Mouse (Mus musculus) neural tube, embryonic 11.5 days (tissue): Measurements from ENCODE around the gene Sema5a. TPM values are rescaled to one million over a fixed set of nuclear protein-coding genes. Genes with fewer than 3 reads are reported as not detected.

Experiments
- ATAC-seq: fragments of 200-750 bp; cut with Nextera tagmentation; 2 replicates; pipeline ENCODE4 v1.8.0; 2017; ENCODE audit warnings: moderate number of reproducible peaks, mild to moderate bottlenecking, moderate TSS enrichment, moderate library complexity; ENCODE audit not compliant: insufficient read depth, low FRiP score, low TSS enrichment
- DNase-seq: peaks from one replicate; pipeline ENCODE4 v3.0.0-alpha.2; 2015; ENCODE audit warnings: low spot score
- H3K27ac ChIP-seq: fragments of 300-500 bp; sonication (generic); 2 replicates; pipeline ENCODE4 v1.5.1; 2014; ENCODE audit warnings: low read depth, mild to moderate bottlenecking, low read length
- H3K27me3 ChIP-seq: fragments of 300-500 bp; sonication (generic); 2 replicates; pipeline ENCODE4 v1.6.1; 2014; ENCODE audit warnings: mild to moderate bottlenecking, low read length, mixed read lengths; ENCODE audit not compliant: control insufficient read depth, insufficient read depth
- H3K36me3 ChIP-seq: fragments of 300-500 bp; sonication (generic); 2 replicates; pipeline ENCODE4 v1.6.1; 2014; ENCODE audit warnings: mild to moderate bottlenecking, low read length, moderate library complexity, mixed read lengths; ENCODE audit not compliant: control insufficient read depth, insufficient read depth
- H3K4me1 ChIP-seq: fragments of 300-500 bp; sonication (generic); 2 replicates; pipeline ENCODE4 v1.6.1; 2014; ENCODE audit warnings: low read length, mixed read lengths; ENCODE audit not compliant: control insufficient read depth, insufficient read depth
- H3K4me2 ChIP-seq: fragments of 300-500 bp; sonication (generic); 2 replicates; pipeline ENCODE4 v1.6.1; 2014; ENCODE audit warnings: low read depth, mild to moderate bottlenecking, moderate library complexity
- H3K4me3 ChIP-seq: fragments of 300-500 bp; sonication (generic); 2 replicates; pipeline ENCODE4 v1.5.1; 2014; ENCODE audit warnings: low read depth, low read length
- H3K9ac ChIP-seq: fragments of 300-500 bp; sonication (generic); 2 replicates; pipeline ENCODE4 v1.6.1; 2014; ENCODE audit warnings: mild to moderate bottlenecking, low read length
- H3K9me3 ChIP-seq: fragments of 300-500 bp; sonication (generic); 2 replicates; pipeline ENCODE4 v1.6.1; 2016; ENCODE audit warnings: low read length; ENCODE audit not compliant: control insufficient read depth
- WGBS: fragments of 180-500 bp; shearing (Covaris S2); extraction: QIAGEN DNeasy Blood & Tissue Kit; methylation state at CpG from one replicate; pipeline ENCODE4 v1.1.7; 2014; 5-methylcytosine and 5-hydroxymethylcytosine counted together
- polyA plus RNA-seq: library from polyadenylated mRNA; unstranded; fragments of >200 nt; fragmentation: Nextera tagmentation; extraction: Ambion mirVana; gene quantifications from 2 replicates; pipeline ENCODE4 v1.2.1, GENCODE M21; 2014

Sema5a gene
- polyA plus RNA-seq, 1 experiment from 2014 or later, result 10.3 TPM

DNA sequence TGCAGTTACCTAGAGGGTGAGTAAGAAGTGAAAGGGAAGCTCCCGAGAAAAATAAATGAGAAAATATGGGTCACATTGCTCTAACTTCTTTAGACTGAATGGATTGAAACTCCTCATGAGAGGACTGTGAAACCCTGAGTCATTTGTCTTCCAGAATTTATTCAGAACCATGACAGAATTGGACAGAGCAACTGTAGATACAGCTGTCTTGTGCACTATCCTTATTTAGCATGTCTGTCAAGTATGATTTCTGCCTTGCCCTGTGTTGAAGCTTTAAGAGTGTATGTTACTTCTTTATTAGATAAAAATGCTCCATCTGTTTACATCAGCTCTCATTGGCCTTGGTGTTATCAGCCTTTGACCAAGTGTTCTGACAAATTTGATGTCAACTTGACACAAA lies 243.4 kb downstream of the Sema5a start:
- H3K27ac ChIP-seq, result no peak overlapping the region
- no peaks in the 10 kb centered on the region for H3K27me3 ChIP-seq
- DNase-seq, result no peak
- no peak overlapping the region for H3K9ac ChIP-seq
- no peak overlapping the region for H3K4me3 ChIP-seq
- no peak overlapping the region for H3K4me2 ChIP-seq
- whole genome bisulfite sequencing, result 76% methylated on average over 1 of the region's 1 CpGs
- H3K36me3 ChIP-seq, result no peaks in the 10 kb centered on the region
- no peaks in the 10 kb centered on the region for H3K9me3 ChIP-seq
- no peak for ATAC-seq
- no peaks in the 10 kb centered on the region for H3K4me1 ChIP-seq

DNA sequence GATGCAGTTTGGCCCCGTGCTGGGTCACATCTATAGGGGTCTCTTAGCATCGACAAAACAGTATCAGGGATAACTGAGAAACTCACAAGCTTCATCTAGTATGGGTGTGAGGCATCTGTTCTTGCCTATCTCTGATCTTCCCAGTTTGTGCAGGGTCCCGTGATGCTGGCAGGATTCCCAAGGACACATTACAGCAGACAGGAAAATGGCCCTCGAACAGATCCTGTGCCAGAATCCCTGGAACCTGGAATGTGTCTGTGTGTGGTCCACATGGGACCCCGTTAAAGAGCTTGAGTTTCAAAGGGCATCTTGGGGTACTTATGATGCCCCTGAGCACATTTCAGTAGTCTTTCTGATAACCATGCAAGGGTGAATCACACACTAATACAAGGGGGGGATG lies 249.6 kb downstream of the Sema5a start:
- WGBS, result 86% methylated on average over 5 of the region's 5 CpGs
- Histone ChIP-seq H3K36me3 (no peaks in the 10 kb centered on the region), H3K27ac (no peak overlapping the region), H3K9me3 (no peaks in the 10 kb centered on the region), H3K4me1 (no peaks in the 10 kb centered on the region), H3K27me3 (no peaks in the 10 kb centered on the region), H3K4me2 (no peak overlapping the region), H3K4me3 (no peak overlapping the region), H3K9ac (no peak overlapping the region)
- no peak for DNase-seq
- ATAC-seq, result no peak

DNA sequence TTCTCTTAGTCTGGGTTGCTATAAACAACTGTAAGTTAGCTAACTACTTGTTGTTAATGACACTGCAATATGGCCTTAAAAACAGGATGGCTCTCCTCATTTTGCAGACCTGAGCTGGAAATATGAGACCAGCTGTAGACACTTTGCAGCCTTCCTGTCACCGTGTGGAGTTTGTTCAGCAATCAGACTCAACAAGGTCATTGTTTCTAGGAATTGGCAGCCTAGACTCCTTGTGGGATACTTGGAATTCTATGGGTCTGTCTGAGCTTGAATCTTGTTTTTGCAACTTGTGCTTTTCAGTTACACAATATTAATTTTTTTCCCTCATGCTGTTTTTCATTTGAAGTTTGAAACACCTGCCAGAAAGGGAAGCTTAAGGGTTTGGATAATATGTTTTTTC lies 250.3 kb downstream of the Sema5a start:
- 50% methylated on average over 1 of the region's 1 CpGs for WGBS
- ATAC-seq, result no peak
- Histone ChIP-seq H3K9me3 (no peaks in the 10 kb centered on the region), H3K4me2 (no peak overlapping the region), H3K27me3 (no peaks in the 10 kb centered on the region), H3K27ac (no peak overlapping the region), H3K9ac (no peak overlapping the region), H3K36me3 (no peaks in the 10 kb centered on the region), H3K4me3 (no peak overlapping the region), H3K4me1 (no peaks in the 10 kb centered on the region)
- DNase-seq, result no peak

DNA sequence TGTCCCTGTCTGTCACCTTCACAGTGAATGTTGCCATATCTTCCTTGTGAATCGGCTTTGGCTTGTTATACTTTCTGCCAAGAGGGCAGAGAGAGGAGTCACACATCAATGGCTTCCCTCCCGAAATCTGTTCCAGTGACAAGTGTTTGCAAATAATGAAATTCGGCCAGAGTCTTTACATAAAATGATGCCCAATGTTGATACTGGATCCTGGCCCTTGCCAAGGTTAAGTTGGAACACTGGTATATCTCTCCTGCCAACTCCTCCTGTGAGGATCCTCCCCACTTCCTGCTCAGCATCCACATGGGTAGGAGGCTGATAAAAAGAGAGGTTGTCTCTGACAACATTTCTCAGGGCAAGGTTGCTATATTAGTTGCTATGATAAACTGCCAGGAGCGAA lies 252.3 kb downstream of the Sema5a start:
- no peaks in the 10 kb centered on the region for H3K36me3 ChIP-seq
- WGBS, result 94% methylated on average over 4 of the region's 4 CpGs
- H3K9ac ChIP-seq, result no peak overlapping the region
- ATAC-seq (no peak), DNase-seq (no peak)
- no peaks in the 10 kb centered on the region for H3K4me1 ChIP-seq
- H3K9me3 ChIP-seq, result no peaks in the 10 kb centered on the region
- no peaks in the 10 kb centered on the region for H3K27me3 ChIP-seq
- no peak overlapping the region for H3K4me3 ChIP-seq
- no peak overlapping the region for H3K27ac ChIP-seq
- no peak overlapping the region for H3K4me2 ChIP-seq

DNA sequence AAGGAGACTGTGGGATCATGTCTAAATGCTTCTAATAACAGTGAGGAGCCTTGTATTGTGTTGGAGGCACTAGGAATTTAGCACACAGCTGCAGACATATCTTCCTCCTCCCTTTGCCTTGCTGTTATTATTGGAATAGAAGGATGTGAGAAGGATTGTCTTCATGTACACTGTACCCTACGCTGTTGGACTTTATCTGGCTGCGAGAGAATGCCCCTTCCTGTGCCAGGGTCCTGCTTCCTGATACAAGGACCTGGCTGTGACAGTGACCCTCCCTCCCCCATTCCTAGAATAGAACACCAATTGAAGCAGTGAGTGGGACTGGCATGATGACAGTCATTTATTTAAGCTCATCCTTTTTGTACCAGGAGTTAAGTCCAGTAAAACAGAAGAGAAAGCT lies 261.3 kb downstream of the Sema5a start:
- DNase-seq, result no peak
- whole genome bisulfite sequencing, result 88% methylated on average over 2 of the region's 2 CpGs
- ATAC-seq, result no peak
- no peaks in the 10 kb centered on the region for H3K27me3 ChIP-seq
- no peaks in the 10 kb centered on the region for H3K36me3 ChIP-seq
- no peak overlapping the region for H3K4me2 ChIP-seq
- H3K9ac ChIP-seq, result no peak overlapping the region
- no peak overlapping the region for H3K4me3 ChIP-seq
- H3K27ac ChIP-seq, result no peak overlapping the region
- H3K4me1 ChIP-seq, result no peaks in the 10 kb centered on the region
- H3K9me3 ChIP-seq, result no peaks in the 10 kb centered on the region

DNA sequence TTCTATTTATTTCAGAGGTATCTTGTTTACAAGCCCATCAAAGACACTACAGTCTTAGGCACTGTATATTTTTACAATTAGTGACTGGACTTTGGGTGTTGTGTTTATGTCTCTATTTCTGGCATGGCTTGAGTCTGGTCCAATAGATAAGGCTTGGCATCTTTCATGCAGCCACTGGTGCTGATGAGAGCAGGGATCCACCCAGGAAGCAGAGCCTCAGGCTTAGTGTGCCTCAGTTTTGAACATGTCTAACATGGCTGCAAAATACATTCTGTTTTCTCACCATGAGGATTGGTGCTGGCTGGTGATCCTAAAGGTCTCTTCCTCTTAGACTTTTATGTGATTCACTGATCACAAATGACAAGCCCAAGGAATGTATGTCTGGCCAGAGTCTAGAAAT lies 263.7 kb downstream of the Sema5a start:
- ATAC-seq, result no peak
- Histone ChIP-seq H3K9me3 (no peaks in the 10 kb centered on the region), H3K27ac (no peak overlapping the region), H3K4me2 (no peak overlapping the region), H3K4me1 (no peaks in the 10 kb centered on the region), H3K9ac (no peak overlapping the region), H3K36me3 (no peaks in the 10 kb centered on the region), H3K4me3 (no peak overlapping the region), H3K27me3 (no peaks in the 10 kb centered on the region)
- DNase-seq, result no peak

DNA sequence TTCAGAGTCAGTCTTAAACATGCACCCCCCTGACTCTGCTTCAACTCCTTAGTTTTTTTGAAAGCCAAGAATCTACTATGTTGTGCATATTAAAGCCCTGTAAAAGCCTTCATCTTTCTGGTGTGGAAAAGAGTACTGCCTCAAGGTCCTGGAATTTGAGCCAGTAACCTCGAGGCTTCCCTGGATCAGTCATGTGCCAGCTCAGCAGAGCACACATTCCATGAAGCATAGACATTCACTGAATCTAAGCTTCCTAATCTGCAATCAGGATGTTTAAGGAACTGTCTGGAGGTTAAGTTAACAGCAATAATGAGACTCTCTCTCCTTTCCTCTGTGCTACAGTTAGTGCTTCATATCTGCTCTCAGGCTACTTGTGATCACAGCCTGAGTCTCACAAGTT lies 270.3 kb downstream of the Sema5a start:
- H3K9ac ChIP-seq, result no peak overlapping the region
- no peaks in the 10 kb centered on the region for H3K4me1 ChIP-seq
- no peak overlapping the region for H3K4me2 ChIP-seq
- H3K27ac ChIP-seq, result no peak overlapping the region
- no peaks in the 10 kb centered on the region for H3K36me3 ChIP-seq
- no peak overlapping the region for H3K4me3 ChIP-seq
- no peaks in the 10 kb centered on the region for H3K27me3 ChIP-seq
- no peaks in the 10 kb centered on the region for H3K9me3 ChIP-seq
- DNase-seq (no peak), ATAC-seq (no peak)
- 78% methylated on average over 1 of the region's 1 CpGs for WGBS

DNA sequence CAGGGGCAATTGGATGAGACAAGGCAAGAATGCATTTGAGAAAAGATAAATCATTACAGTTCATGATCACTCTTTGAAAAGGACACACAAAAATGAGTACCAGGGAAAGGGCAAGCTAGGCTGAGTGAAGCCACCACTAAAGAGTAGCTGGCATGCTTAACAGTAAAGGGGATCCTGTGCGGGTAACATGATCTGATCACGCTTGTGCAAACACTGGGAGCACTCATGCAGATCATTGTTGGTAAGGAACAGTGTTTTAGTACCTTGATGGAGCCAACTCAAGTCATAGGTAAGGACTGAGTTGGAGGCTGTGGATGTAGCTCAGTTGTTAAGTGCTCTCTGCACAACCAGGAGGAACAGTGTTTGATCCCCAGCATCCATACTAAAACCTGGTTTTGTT lies 273.3 kb downstream of the Sema5a start:
- Histone ChIP-seq H3K4me3 (no peak overlapping the region), H3K9me3 (no peaks in the 10 kb centered on the region), H3K4me1 (no peaks in the 10 kb centered on the region), H3K27ac (no peak overlapping the region), H3K4me2 (no peak overlapping the region), H3K36me3 (no peaks in the 10 kb centered on the region), H3K9ac (no peak overlapping the region), H3K27me3 (no peaks in the 10 kb centered on the region)
- 87% methylated on average over 2 of the region's 2 CpGs for WGBS
- DNase-seq, result no peak
- ATAC-seq, result no peak

DNA sequence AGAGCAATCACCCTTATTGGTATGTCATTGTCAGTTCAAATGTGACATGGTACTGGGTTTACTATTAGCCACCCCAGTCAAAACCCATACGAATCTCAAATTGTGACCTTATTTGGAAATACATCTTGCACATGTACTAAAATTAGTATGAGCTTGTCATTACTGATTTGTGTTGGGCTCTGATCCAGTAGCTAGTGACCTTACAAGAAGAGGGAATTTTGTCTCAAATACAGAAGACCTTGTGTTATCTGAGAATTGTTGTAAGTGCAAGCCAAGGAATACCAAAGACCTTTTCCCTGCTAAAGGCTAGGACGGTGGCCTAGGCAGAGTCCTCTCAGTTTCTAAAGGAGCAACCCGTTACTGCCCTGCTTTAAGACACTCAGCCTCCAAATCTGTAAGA lies 287.9 kb downstream of the Sema5a start:
- no peak overlapping the region for H3K27ac ChIP-seq
- no peak for DNase-seq
- no peak overlapping the region for H3K4me2 ChIP-seq
- no peaks in the 10 kb centered on the region for H3K36me3 ChIP-seq
- H3K9me3 ChIP-seq, result no peaks in the 10 kb centered on the region
- no peak overlapping the region for H3K4me3 ChIP-seq
- 82% methylated on average over 3 of the region's 3 CpGs for WGBS
- H3K27me3 ChIP-seq, result no peaks in the 10 kb centered on the region
- ATAC-seq, result no peak
- no peaks in the 10 kb centered on the region for H3K4me1 ChIP-seq
- no peak overlapping the region for H3K9ac ChIP-seq
